Mouse (Mus musculus) cerebellum, adult 2 months (tissue): Measurements from ENCODE around the gene Mgarp.

Source experiments
- CTCF ChIP-seq: fragments of 200-500 bp; IDR thresholded peaks from 2 replicates; pipeline ENCODE4 v1.5.1; 2011; ENCODE audit warnings: low read depth, mild to moderate bottlenecking, control low read depth, low read length, moderate library complexity, borderline replicate concordance; ENCODE audit not compliant: insufficient read depth
- POLR2A ChIP-seq: fragments of 200-500 bp; IDR thresholded peaks from 2 replicates; pipeline ENCODE4 v1.6.1; 2011; ENCODE audit warnings: low read length, control low read depth, borderline replicate concordance; ENCODE audit not compliant: insufficient read depth

- TF ChIP-seq CTCF, result no peak
- no peak for TF ChIP-seq POLR2A
Measured at GRCm38 (mm10) chr3:51393651-51394050, 2.9 kb downstream of the Mgarp start.
